Mouse (Mus musculus) right cerebral cortex, postnatal 14 days (tissue): ENCODE measurements at regions not wholly inside any gene's neighbourhood (a gene's known extent, or its start where the extent isn't known, plus 50 kb on each side); places are given as distances from the start of the nearest gene placed in this dataset.

Source experiments
- DNase-seq: peaks from one replicate; pipeline ENCODE4 v3.0.0; 2022

GRCm38 (mm10) chr5:50570701-50571100, 511.9 kb upstream of the Adgra3 start:
- DNase-seq: peak; percentile 4

- DNase-seq: no peak
Measured at GRCm38 (mm10) chr5:50551125-50551524, 492.3 kb upstream of the Adgra3 start.

- no peak for DNase-seq
Measured at GRCm38 (mm10) chr5:50512539-50512938, 453.7 kb upstream of the Adgra3 start.

- DNase-seq: no peak
Measured at GRCm38 (mm10) chr5:50509696-50510421, 451.1 kb upstream of the Adgra3 start.

GRCm38 (mm10) chr5:50490223-50490622, 431.4 kb upstream of the Adgra3 start:
- no peak for DNase-seq

GRCm38 (mm10) chr5:50476985-50477384, 418.2 kb upstream of the Adgra3 start:
- DNase-seq: peak; percentile 47

GRCm38 (mm10) chr5:50461491-50461890, 402.7 kb upstream of the Adgra3 start:
- DNase-seq: no peak

GRCm38 (mm10) chr5:50457621-50458020, 398.8 kb upstream of the Adgra3 start:
- peak; percentile 78 for DNase-seq

- DNase-seq: no peak
Measured at GRCm38 (mm10) chr5:50454387-50454786, 395.6 kb upstream of the Adgra3 start.

GRCm38 (mm10) chr5:50406923-50407322, 348.1 kb upstream of the Adgra3 start:
- no peak for DNase-seq

GRCm38 (mm10) chr5:50406520-50406919, 347.7 kb upstream of the Adgra3 start:
- DNase-seq: no peak
